ENCODE assay signal across 16 mouse cellular contexts in genomic region chr11:33112407-33112806, GRCm38 (mm10). TPM values are rescaled to one million over a fixed set of nuclear protein-coding genes. Genes with fewer than 3 reads are reported as not detected.
DNase-seq lines count a peak whose midpoint lies in the region; ATAC-seq lines count a peak whose summit lies in the region.
"Had no signal": no experiment of that assay in that cellular context is flagged by ENCODE, and none has a peak within 500 bp of the region (broad histone marks: within the 10 kb centered on the region; RNA-seq: fewer than 3 reads in every experiment).

No protein-coding gene starts in this region.

- H3K27ac ChIP-seq in hindbrain, embryonic 16.5 days (ENCODE audit: low read depth, low read length) = no peak overlapping the region
- no peak overlapping the region for H3K27ac ChIP-seq in hindbrain, embryonic 10.5 days
- H3K27ac ChIP-seq in limb, embryonic 12.5 days = peak overlapping the region; percentile 19
- H3K27ac ChIP-seq: heart, embryonic 15.5 days; hindbrain, embryonic 12.5 days; lung, embryonic 15.5 days; neural tube, embryonic 13.5 days had no signal

- WGBS in hindbrain, embryonic 16.5 days = 15% methylated on average over 1 of the region's 1 CpGs
- 38% methylated on average over 1 of the region's 1 CpGs for WGBS in hindbrain, embryonic 10.5 days
- WGBS in limb, embryonic 12.5 days = 10% methylated on average over 1 of the region's 1 CpGs

- no peaks in the 10 kb centered on the region for H3K27me3 ChIP-seq in hindbrain, embryonic 16.5 days (replicated peaks; ENCODE audit: control insufficient read depth, insufficient read depth, low read length)
- peaks cover 9% of the 10 kb centered on the region; the same call in 1 of the 2 replicates for H3K27me3 ChIP-seq in hindbrain, embryonic 10.5 days (ENCODE audit: insufficient read depth, poor library complexity, severe bottlenecking)
- H3K27me3 ChIP-seq in limb, embryonic 12.5 days = peaks cover 4% of the 10 kb centered on the region; the same call in 1 of the 2 replicates
- H3K27me3 ChIP-seq: hindbrain, embryonic 12.5 days; lung, embryonic 15.5 days; neural tube, embryonic 13.5 days had no signal

- DNase-seq in hindbrain, embryonic 10.5 days (ENCODE audit: low spot score) = no peak
- peak; percentile 67 for DNase-seq in cerebellum, adult 9-10 months
- DNase-seq: adrenal gland, adult 8-10 months; embryo, embryonic 11 days; heart, adult 18-20 months; kidney, adult 18-20 months; liver had no signal

- no peak overlapping the region for H3K4me3 ChIP-seq in hindbrain, embryonic 16.5 days (ENCODE audit: low read length)
- no peak overlapping the region for H3K4me3 ChIP-seq in hindbrain, embryonic 10.5 days
- H3K4me3 ChIP-seq in limb, embryonic 12.5 days (replicated peaks) = no peak overlapping the region
- H3K4me3 ChIP-seq: heart, embryonic 15.5 days; hindbrain, embryonic 12.5 days; lung, embryonic 15.5 days; neural tube, embryonic 13.5 days had no signal

- H3K36me3 ChIP-seq in hindbrain, embryonic 16.5 days (ENCODE audit: control insufficient read depth, insufficient read depth, low read length) = no peaks in the 10 kb centered on the region
- 0 out of 2 replicates have a peak, but pooled peaks cover 2% of the 10 kb centered on the region for H3K36me3 ChIP-seq in hindbrain, embryonic 10.5 days
- peaks cover 4% of the 10 kb centered on the region; the same call in 1 of the 2 replicates for H3K36me3 ChIP-seq in limb, embryonic 12.5 days
- H3K36me3 ChIP-seq: heart, embryonic 15.5 days; hindbrain, embryonic 12.5 days; lung, embryonic 15.5 days had no signal

- H3K9me3 ChIP-seq in hindbrain, embryonic 16.5 days (ENCODE audit: control insufficient read depth, low read length) = no peaks in the 10 kb centered on the region
- H3K9me3 ChIP-seq in hindbrain, embryonic 10.5 days = no peaks in the 10 kb centered on the region
- no peaks in the 10 kb centered on the region for H3K9me3 ChIP-seq in limb, embryonic 12.5 days
- H3K9me3 ChIP-seq: heart, embryonic 15.5 days; hindbrain, embryonic 12.5 days; lung, embryonic 15.5 days; neural tube, embryonic 13.5 days had no signal

- H3K4me1 ChIP-seq in hindbrain, embryonic 16.5 days (ENCODE audit: control insufficient read depth, insufficient read depth, low read depth, low read length) = no peaks in the 10 kb centered on the region
- H3K4me1 ChIP-seq in hindbrain, embryonic 10.5 days (replicated peaks) = peaks cover 17% of the 10 kb centered on the region; the same call in 1 of the 2 replicates
- peaks cover 15% of the 10 kb centered on the region for H3K4me1 ChIP-seq in limb, embryonic 12.5 days (replicated peaks)
- H3K4me1 ChIP-seq: heart, embryonic 15.5 days; lung, embryonic 15.5 days; neural tube, embryonic 13.5 days had no signal

- ATAC-seq in hindbrain, embryonic 16.5 days = peak; percentile 56; the same call in 1 of the 2 replicates
- ATAC-seq in cerebellum, adult (ENCODE audit: insufficient number of reproducible peaks, low FRiP score, low TSS enrichment) = peak; percentile 67
- peak; percentile 52; the same call in 1 of the 2 replicates for ATAC-seq in limb, embryonic 12.5 days (ENCODE audit: insufficient number of reproducible peaks, insufficient read depth, low FRiP score, low TSS enrichment, low read depth)
- no peak for ATAC-seq in megakaryocyte, adult 5-6 weeks (ENCODE audit: poor library complexity, severe bottlenecking)
- no peak for ATAC-seq in activated CD4-positive, CD25-positive, alpha-beta regulatory T cell, adult 4 months

- no peak overlapping the region for H3K4me2 ChIP-seq in hindbrain, embryonic 16.5 days (ENCODE audit: low read length)
- no peak overlapping the region for H3K4me2 ChIP-seq in limb, embryonic 12.5 days
- H3K4me2 ChIP-seq: heart, embryonic 15.5 days; hindbrain, embryonic 12.5 days; lung, embryonic 15.5 days; neural tube, embryonic 13.5 days had no signal

- no peak overlapping the region for H3K9ac ChIP-seq in hindbrain, embryonic 16.5 days (ENCODE audit: low read depth, low read length)
- no peak overlapping the region for H3K9ac ChIP-seq in limb, embryonic 12.5 days (replicated peaks)
- H3K9ac ChIP-seq: heart, embryonic 15.5 days; hindbrain, embryonic 12.5 days; lung, embryonic 15.5 days; neural tube, embryonic 13.5 days had no signal

RNA-seq across cellular contexts. Expression of gene Fgf18, which starts 34.8 kb away (rescaled TPM):
- polyA plus RNA-seq in hindbrain, embryonic 16.5 days (2015; fragmentation: Nextera tagmentation; extraction: Ambion mirVana) = 7.2 and 9.0 TPM in 2 replicates
- polyA plus RNA-seq in hindbrain, embryonic 10.5 days (2016; fragmentation: Nextera tagmentation; extraction: Ambion mirVana) = 5.9 and 7.7 TPM in 2 replicates
- 18.2 and 19.0 TPM in 2 replicates for polyA plus RNA-seq in limb, embryonic 12.5 days (2016; fragmentation: Nextera tagmentation; extraction: Ambion mirVana)
- total RNA-seq in megakaryocyte, adult 5-6 weeks (2015) = not detected in 2 replicates
- total RNA-seq in megakaryocyte, adult 5-6 weeks (2017) = not detected in 2 replicates
- not detected for polyA plus RNA-seq in activated CD4-positive, CD25-positive, alpha-beta regulatory T cell, adult 4 months (2017; shearing (Covaris generic))

RNA-seq across cellular contexts. Expression of gene Npm1, which starts 50.6 kb away (rescaled TPM):
- polyA plus RNA-seq in hindbrain, embryonic 16.5 days (2015; fragmentation: Nextera tagmentation; extraction: Ambion mirVana) = 351 and 353 TPM in 2 replicates
- polyA plus RNA-seq in hindbrain, embryonic 10.5 days (2016; fragmentation: Nextera tagmentation; extraction: Ambion mirVana) = 691 and 1,253 TPM in 2 replicates
- polyA plus RNA-seq in limb, embryonic 12.5 days (2016; fragmentation: Nextera tagmentation; extraction: Ambion mirVana) = 1,112 and 1,195 TPM in 2 replicates
- total RNA-seq in megakaryocyte, adult 5-6 weeks (2015) = 717 and 796 TPM in 2 replicates
- 1,083 and 1,097 TPM in 2 replicates for total RNA-seq in megakaryocyte, adult 5-6 weeks (2017)
- 1,000 to 10,000 TPM; 1,545 to 1,596 TPM for polyA plus RNA-seq in activated CD4-positive, CD25-positive, alpha-beta regulatory T cell, adult 4 months (2017; shearing (Covaris generic))

Comparison
In these comparisons a context has a peak if more than half of its experiments do, and no peak if none do; other contexts are left out.
1. ATAC-seq: peak in hindbrain, embryonic 16.5 days (single experiment), cerebellum, adult (single experiment) and limb, embryonic 12.5 days (single experiment); none in megakaryocyte, adult 5-6 weeks (single experiment) and activated CD4-positive, CD25-positive, alpha-beta regulatory T cell, adult 4 months (single experiment).